24 mouse cellular contexts compared by ENCODE assay signal in the genomic region with DNA sequence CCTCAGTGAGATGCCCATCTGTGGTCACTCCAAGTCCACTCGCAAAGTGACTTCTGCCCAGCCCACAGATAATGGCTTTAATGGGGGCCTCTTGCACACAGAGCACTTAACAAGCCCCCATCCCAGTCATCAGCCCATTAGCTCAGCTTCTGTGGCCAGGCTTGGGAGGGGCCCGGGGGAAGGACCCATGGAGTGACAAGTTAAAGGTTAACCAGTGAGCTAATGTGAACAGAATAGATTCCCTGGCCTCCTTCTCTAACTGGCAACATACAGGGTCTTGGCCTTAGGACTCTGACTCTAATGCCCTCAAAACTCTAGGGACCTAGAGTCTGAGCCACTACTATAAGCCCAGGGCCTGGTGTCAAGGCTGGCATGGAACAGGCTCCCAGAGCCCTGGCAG.
DNase-seq lines count a peak whose midpoint lies in the region; ATAC-seq and TF ChIP-seq lines count a peak whose summit lies in the region.
"Had no signal": no experiment of that assay in that cellular context is flagged by ENCODE, and none has a peak within 500 bp of the region (broad histone marks: within the 10 kb centered on the region; RNA-seq: fewer than 3 reads in every experiment).

No protein-coding gene starts in this region.

- no peaks in the 10 kb centered on the region for H3K36me3 ChIP-seq in forebrain, embryonic 10.5 days (replicated peaks)
- no peaks in the 10 kb centered on the region for H3K36me3 ChIP-seq in forebrain, embryonic 16.5 days (ENCODE audit: control insufficient read depth, insufficient read depth)
- H3K36me3 ChIP-seq in heart, embryonic 14.5 days (ENCODE audit: control insufficient read depth, insufficient read depth, low read length) = no peaks in the 10 kb centered on the region
- H3K36me3 ChIP-seq in liver, postnatal 0 days (replicated peaks; ENCODE audit: insufficient read depth, low read length) = no peaks in the 10 kb centered on the region
- H3K36me3 ChIP-seq in hindbrain, embryonic 12.5 days = no peaks in the 10 kb centered on the region
- H3K36me3 ChIP-seq: embryonic facial prominence, embryonic 12.5 days; G1E; hindbrain, embryonic 10.5 days; limb, embryonic 12.5 days; neural tube, embryonic 15.5 days; stomach, embryonic 15.5 days had no signal

- H3K4me1 ChIP-seq in forebrain, embryonic 10.5 days = peaks cover 64% of the 10 kb centered on the region
- no peaks in the 10 kb centered on the region for H3K4me1 ChIP-seq in forebrain, embryonic 16.5 days (replicated peaks; ENCODE audit: control insufficient read depth, insufficient read depth, low read length)
- peaks cover 42% of the 10 kb centered on the region in 2 experiments for H3K4me1 ChIP-seq in heart, embryonic 14.5 days (ENCODE audit: control insufficient read depth in 2 of 2, insufficient read depth in 2 of 2, low read length in 2 of 2)
- H3K4me1 ChIP-seq in liver, postnatal 0 days (ENCODE audit: insufficient read depth) = peaks cover 12% of the 10 kb centered on the region
- peaks cover 21% of the 10 kb centered on the region for H3K4me1 ChIP-seq in hindbrain, embryonic 12.5 days
- H3K4me1 ChIP-seq: embryonic facial prominence, embryonic 12.5 days; limb, embryonic 12.5 days; stomach, embryonic 15.5 days had no signal

- no peak overlapping the region for H3K4me2 ChIP-seq in forebrain, embryonic 16.5 days (ENCODE audit: low read length)
- H3K4me2 ChIP-seq in heart, embryonic 14.5 days (ENCODE audit: low read length) = no peak overlapping the region
- H3K4me2 ChIP-seq in liver, postnatal 0 days (ENCODE audit: low read depth, low read length) = no peak overlapping the region
- H3K4me2 ChIP-seq in hindbrain, embryonic 12.5 days (replicated peaks) = no peak overlapping the region
- H3K4me2 ChIP-seq: embryonic facial prominence, embryonic 12.5 days; limb, embryonic 12.5 days; lung, embryonic 14.5 days; neural tube, embryonic 15.5 days; stomach, embryonic 15.5 days had no signal

- peaks cover 59% of the 10 kb centered on the region for H3K27me3 ChIP-seq in forebrain, embryonic 10.5 days (ENCODE audit: poor library complexity, severe bottlenecking)
- H3K27me3 ChIP-seq in forebrain, embryonic 16.5 days (replicated peaks; ENCODE audit: control insufficient read depth, insufficient read depth, low read length) = no peaks in the 10 kb centered on the region
- H3K27me3 ChIP-seq in heart, embryonic 14.5 days (ENCODE audit: control insufficient read depth, insufficient read depth, low read length) = no peaks in the 10 kb centered on the region
- no peaks in the 10 kb centered on the region for H3K27me3 ChIP-seq in liver, postnatal 0 days (ENCODE audit: insufficient read depth, low read length)
- H3K27me3 ChIP-seq in hindbrain, embryonic 12.5 days = peaks cover 87% of the 10 kb centered on the region
- H3K27me3 ChIP-seq: limb, embryonic 12.5 days; neural tube, embryonic 15.5 days; stomach, embryonic 15.5 days had no signal

- intact Hi-C loops in heart, postnatal 25 days (cut with DNase I) = no loop called here

- TF ChIP-seq EP300 in liver, postnatal 0 days (IDR thresholded peaks at IDR 0.05; ENCODE audit: low read depth) = no peak

- WGBS in forebrain, embryonic 10.5 days = 79% methylated on average over 2 of the region's 2 CpGs
- 74% methylated on average over 2 of the region's 2 CpGs for WGBS in forebrain, embryonic 16.5 days
- 56% methylated on average over 2 of the region's 2 CpGs for WGBS in heart, embryonic 14.5 days
- 56% methylated on average over 2 of the region's 2 CpGs for WGBS in liver, postnatal 0 days (ENCODE audit: insufficient replicate concordance)
- 52% methylated on average over 2 of the region's 2 CpGs for WGBS in hindbrain, embryonic 12.5 days

- ATAC-seq in forebrain, embryonic 16.5 days = no peak
- no peak for ATAC-seq in heart, embryonic 14.5 days (ENCODE audit: insufficient number of reproducible peaks, insufficient read depth, low FRiP score, low read depth)
- peak; percentile 62; the same call in 1 of the 2 replicates for ATAC-seq in liver, postnatal 0 days
- ATAC-seq in hindbrain, embryonic 12.5 days (ENCODE audit: low FRiP score) = no peak
- ATAC-seq: midbrain, embryonic 16.5 days had no signal

- no peaks in the 10 kb centered on the region for H3K9me3 ChIP-seq in forebrain, embryonic 10.5 days
- no peaks in the 10 kb centered on the region for H3K9me3 ChIP-seq in forebrain, embryonic 16.5 days (ENCODE audit: control insufficient read depth, low read length)
- no peaks in the 10 kb centered on the region for H3K9me3 ChIP-seq in heart, embryonic 14.5 days (ENCODE audit: control insufficient read depth, low read length)
- no peaks in the 10 kb centered on the region for H3K9me3 ChIP-seq in liver, postnatal 0 days (ENCODE audit: low read length)
- no peaks in the 10 kb centered on the region for H3K9me3 ChIP-seq in hindbrain, embryonic 12.5 days (replicated peaks)
- H3K9me3 ChIP-seq: embryonic facial prominence, embryonic 12.5 days; hindbrain, embryonic 10.5 days; limb, embryonic 12.5 days; neural tube, embryonic 15.5 days; stomach, embryonic 15.5 days had no signal

- no peak overlapping the region for H3K9ac ChIP-seq in forebrain, embryonic 16.5 days (replicated peaks; ENCODE audit: low read depth, low read length)
- H3K9ac ChIP-seq in heart, embryonic 14.5 days (ENCODE audit: low read length) = no peak overlapping the region
- H3K9ac ChIP-seq in liver, postnatal 0 days (replicated peaks) = no peak overlapping the region
- no peak overlapping the region for H3K9ac ChIP-seq in hindbrain, embryonic 12.5 days
- H3K9ac ChIP-seq: embryonic facial prominence, embryonic 12.5 days; limb, embryonic 12.5 days; lung, embryonic 14.5 days; neural tube, embryonic 15.5 days; stomach, embryonic 15.5 days had no signal

- no peak for TF ChIP-seq CTCF in liver, postnatal 0 days (IDR thresholded peaks at IDR 0.05; ENCODE audit: low read depth)

- DNase-seq in forebrain, embryonic 10.5 days (ENCODE audit: extremely low spot score, low spot score) = no peak
- no peak for DNase-seq in heart, postnatal 25 days (ENCODE audit: low spot score)
- peak; percentile 41 for DNase-seq in liver
- no peak for DNase-seq in liver, postnatal 0 days
- DNase-seq in cerebellum, postnatal 25 days = no peak
- DNase-seq: cerebellum, adult 2 months; gastrocnemius, postnatal 10 days; heart, adult 11 months; kidney, adult 8-10 months; lung, embryonic 14.5 days; lung, postnatal 36 days; thymus, adult 18-20 months; thymus, postnatal 4 days had no signal

- H3K27ac ChIP-seq in forebrain, embryonic 10.5 days = peak overlapping the region; percentile 77
- no peak overlapping the region for H3K27ac ChIP-seq in forebrain, embryonic 16.5 days (ENCODE audit: low read length)
- H3K27ac ChIP-seq in heart, embryonic 14.5 days (replicated peaks in 1 of 2; ENCODE audit: control insufficient read depth in 1 of 2, insufficient read depth in 1 of 2, low read depth in 2 of 2, low read length in 2 of 2) = peak overlapping the region; percentile 23 to 66; a peak in 2 of 4 replicates
- H3K27ac ChIP-seq in liver, postnatal 0 days (ENCODE audit: low read depth) = no peak overlapping the region
- H3K27ac ChIP-seq in hindbrain, embryonic 12.5 days = no peak overlapping the region
- H3K27ac ChIP-seq: embryonic facial prominence, embryonic 12.5 days; hindbrain, embryonic 10.5 days; limb, embryonic 12.5 days; neural tube, embryonic 15.5 days; stomach, embryonic 15.5 days had no signal

- H3K4me3 ChIP-seq in forebrain, embryonic 10.5 days = no peak overlapping the region
- H3K4me3 ChIP-seq in forebrain, embryonic 16.5 days (replicated peaks; ENCODE audit: low read length) = no peak overlapping the region
- no peak overlapping the region for H3K4me3 ChIP-seq in heart, embryonic 14.5 days (ENCODE audit: control insufficient read depth in 1 of 2, insufficient read depth in 1 of 2, low read depth in 1 of 2, low read length in 2 of 2)
- no peak overlapping the region for H3K4me3 ChIP-seq in liver, postnatal 0 days (ENCODE audit: low read depth, low read length)
- no peak overlapping the region for H3K4me3 ChIP-seq in hindbrain, embryonic 12.5 days
- H3K4me3 ChIP-seq: embryonic facial prominence, embryonic 12.5 days; erythroblast, embryonic 14.5 days; hindbrain, embryonic 10.5 days; limb, embryonic 12.5 days; neural tube, embryonic 15.5 days; stomach, embryonic 15.5 days had no signal

Comparison
In these comparisons a context has a peak if more than half of its experiments do, and no peak if none do; other contexts are left out.
1. H3K27ac ChIP-seq: peak in forebrain, embryonic 10.5 days (single experiment) and heart, embryonic 14.5 days (2 of 2); none in forebrain, embryonic 16.5 days (single experiment), liver, postnatal 0 days (single experiment) and hindbrain, embryonic 12.5 days (single experiment).